Mouse (Mus musculus) hindbrain, embryonic 15.5 days (tissue): Measurements from ENCODE around the gene Accs. TPM values are rescaled to one million over a fixed set of nuclear protein-coding genes. Genes with fewer than 3 reads are reported as not detected.
A peak's percentile ranks its signal among the peaks of the same experiment; 100 is the strongest.

Source experiments
- ATAC-seq: fragments of 200-750 bp; cut with Nextera tagmentation; 2 replicates; pipeline ENCODE4 v1.8.0; 2017; ENCODE audit warnings: low read depth, moderate number of reproducible peaks, moderate TSS enrichment; ENCODE audit not compliant: low FRiP score
- H3K27ac ChIP-seq: fragments of 300-500 bp; sonication (generic); replicated peaks from 2 replicates; pipeline ENCODE4 v1.5.1; 2015; ENCODE audit warnings: mild to moderate bottlenecking, inconsistent platforms
- H3K27me3 ChIP-seq: fragments of 300-500 bp; sonication (generic); 2 replicates; pipeline ENCODE4 v1.6.1; 2015; ENCODE audit warnings: control low read depth, inconsistent platforms
- H3K36me3 ChIP-seq: fragments of 300-500 bp; sonication (generic); 2 replicates; pipeline ENCODE4 v1.6.1; 2015; ENCODE audit warnings: control low read depth, inconsistent platforms
- H3K4me1 ChIP-seq: fragments of 300-500 bp; sonication (generic); replicated peaks from 2 replicates; pipeline ENCODE4 v1.6.1; 2015; ENCODE audit warnings: control low read depth, inconsistent platforms
- H3K4me2 ChIP-seq: fragments of 300-500 bp; sonication (generic); 2 replicates; pipeline ENCODE4 v1.6.1; 2015; ENCODE audit warnings: moderate library complexity, mild to moderate bottlenecking, inconsistent platforms
- H3K4me3 ChIP-seq: fragments of 300-500 bp; sonication (generic); 2 replicates; pipeline ENCODE4 v1.5.1; 2015; ENCODE audit warnings: mild to moderate bottlenecking, inconsistent platforms
- H3K9ac ChIP-seq: fragments of 300-500 bp; sonication (generic); 2 replicates; pipeline ENCODE4 v1.6.1; 2015; ENCODE audit warnings: inconsistent platforms
- H3K9me3 ChIP-seq: fragments of 300-500 bp; sonication (generic); 2 replicates; pipeline ENCODE4 v1.6.1; 2016; ENCODE audit warnings: control low read depth, inconsistent platforms
- WGBS: fragments of 180-500 bp; shearing (Covaris S2); methylation state at CpG from one replicate; pipeline ENCODE4 v1.1.7; 2015; 5-methylcytosine and 5-hydroxymethylcytosine counted together
- polyA plus RNA-seq: library from polyadenylated mRNA; unstranded; fragments of >200 nt; fragmentation: Nextera tagmentation; extraction: Ambion mirVana; gene quantifications from 2 replicates; pipeline ENCODE4 v1.2.1, GENCODE M21; 2015

Gene Accs
- polyA plus RNA-seq, 1 experiment from 2014 or later = 6.2 TPM

- H3K27me3 ChIP-seq = no peaks in the 10 kb centered on the region
- H3K4me2 ChIP-seq = no peak overlapping the region
- H3K36me3 ChIP-seq = peaks cover 46% of the 10 kb centered on the region
- H3K4me1 ChIP-seq = no peaks in the 10 kb centered on the region
- H3K9me3 ChIP-seq = no peaks in the 10 kb centered on the region
- H3K9ac ChIP-seq = no peak overlapping the region
- ATAC-seq = no peak
- H3K4me3 ChIP-seq = no peak overlapping the region
- H3K27ac ChIP-seq = no peak overlapping the region
- 85% methylated on average over 8 of the region's 8 CpGs for WGBS
These were observed 42.3 kb downstream of the Accs start for GRCm38 (mm10) chr2:93807440-93807839.

- no peaks in the 10 kb centered on the region for H3K9me3 ChIP-seq
These were observed 43.1 kb downstream of the Accs start for GRCm38 (mm10) chr2:93806487-93807201.

GRCm38 (mm10) chr2:93805523-93805922, 44.2 kb downstream of the Accs start:
- no peaks in the 10 kb centered on the region for H3K4me1 ChIP-seq
- no peaks in the 10 kb centered on the region for H3K9me3 ChIP-seq
- WGBS = 93% methylated on average over 4 of the region's 4 CpGs
- peaks cover 49% of the 10 kb centered on the region for H3K36me3 ChIP-seq
- H3K4me2 ChIP-seq = no peak overlapping the region
- H3K27me3 ChIP-seq = no peaks in the 10 kb centered on the region
- no peak overlapping the region for H3K9ac ChIP-seq
- no peak for ATAC-seq
- no peak overlapping the region for H3K4me3 ChIP-seq
- no peak overlapping the region for H3K27ac ChIP-seq

More at GRCm38 (mm10) chr2:93806487-93807201, 43.1 kb downstream of the Accs start:
- Histone ChIP-seq H3K4me3 (no peak overlapping the region), H3K27me3 (no peaks in the 10 kb centered on the region), H3K36me3 (peaks cover 51% of the 10 kb centered on the region), H3K4me1 (no peaks in the 10 kb centered on the region), H3K9ac (no peak overlapping the region), H3K27ac (no peak overlapping the region), H3K4me2 (no peak overlapping the region)
- no peak for ATAC-seq
- WGBS = 94% methylated on average over 6 of the region's 6 CpGs

GRCm38 (mm10) chr2:93805066-93805465, 44.7 kb downstream of the Accs start:
- no peak overlapping the region for H3K9ac ChIP-seq
- H3K36me3 ChIP-seq = peaks cover 51% of the 10 kb centered on the region
- no peak overlapping the region for H3K4me3 ChIP-seq
- no peak overlapping the region for H3K4me2 ChIP-seq
- no peak for ATAC-seq
- H3K27me3 ChIP-seq = no peaks in the 10 kb centered on the region
- WGBS = 85% methylated on average over 5 of the region's 5 CpGs
- no peaks in the 10 kb centered on the region for H3K9me3 ChIP-seq
- H3K4me1 ChIP-seq = no peaks in the 10 kb centered on the region
- H3K27ac ChIP-seq = no peak overlapping the region

DNA sequence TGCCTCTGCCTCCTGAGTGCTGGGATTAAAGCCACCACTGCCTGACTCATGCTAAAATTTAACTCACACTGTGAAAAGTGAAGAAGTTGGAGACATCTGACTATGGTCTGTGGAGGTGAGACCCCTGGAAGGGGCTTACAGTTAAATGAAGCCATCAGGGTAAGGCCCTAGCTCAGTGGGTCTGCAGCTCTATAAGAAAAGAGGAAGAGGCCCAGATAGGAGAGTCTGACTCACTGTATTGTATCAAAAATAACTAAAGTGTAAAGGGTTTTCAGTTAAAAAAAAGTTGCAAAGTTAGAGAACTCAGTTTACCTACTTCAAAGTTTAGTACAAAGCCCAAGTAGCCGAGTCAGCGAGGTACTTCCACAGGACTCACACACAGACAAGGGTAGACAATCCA, 46.8 kb downstream of the Accs start:
- Histone ChIP-seq H3K4me2 (no peak overlapping the region), H3K4me1 (no peaks in the 10 kb centered on the region), H3K27me3 (no peaks in the 10 kb centered on the region), H3K9me3 (no peaks in the 10 kb centered on the region), H3K4me3 (no peak overlapping the region), H3K9ac (no peak overlapping the region), H3K36me3 (peaks cover 41% of the 10 kb centered on the region), H3K27ac (no peak overlapping the region)
- WGBS = 96% methylated on average over 2 of the region's 2 CpGs
- no peak for ATAC-seq

DNA sequence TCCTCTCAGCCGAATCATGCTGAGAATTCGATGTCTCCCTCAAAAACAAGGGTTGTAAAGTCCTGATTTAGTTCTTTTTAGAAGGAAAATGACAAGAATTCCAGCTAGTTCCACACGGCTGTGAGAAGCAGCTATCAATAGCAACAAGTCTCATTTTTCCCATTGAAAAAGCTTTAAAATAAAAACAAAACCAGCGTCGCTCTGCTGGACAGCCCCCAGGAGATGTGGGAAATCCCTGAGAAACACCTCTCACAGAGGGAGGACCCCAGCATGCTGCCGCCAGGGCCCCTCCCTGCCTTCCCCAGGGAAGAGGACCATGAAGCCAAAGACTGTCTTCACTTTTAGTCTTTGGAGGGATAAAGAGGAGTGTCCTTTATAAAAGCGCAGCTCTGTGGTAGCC, 48.6 kb downstream of the Accs start:
- H3K4me2 ChIP-seq = no peak overlapping the region
- peaks cover 54% of the 10 kb centered on the region for H3K36me3 ChIP-seq
- no peak overlapping the region for H3K4me3 ChIP-seq
- WGBS = 84% methylated on average over 7 of the region's 7 CpGs
- no peaks in the 10 kb centered on the region for H3K4me1 ChIP-seq
- H3K9me3 ChIP-seq = no peaks in the 10 kb centered on the region
- ATAC-seq = no peak
- H3K27me3 ChIP-seq = no peaks in the 10 kb centered on the region
- H3K27ac ChIP-seq = no peak overlapping the region
- H3K9ac ChIP-seq = no peak overlapping the region

DNA sequence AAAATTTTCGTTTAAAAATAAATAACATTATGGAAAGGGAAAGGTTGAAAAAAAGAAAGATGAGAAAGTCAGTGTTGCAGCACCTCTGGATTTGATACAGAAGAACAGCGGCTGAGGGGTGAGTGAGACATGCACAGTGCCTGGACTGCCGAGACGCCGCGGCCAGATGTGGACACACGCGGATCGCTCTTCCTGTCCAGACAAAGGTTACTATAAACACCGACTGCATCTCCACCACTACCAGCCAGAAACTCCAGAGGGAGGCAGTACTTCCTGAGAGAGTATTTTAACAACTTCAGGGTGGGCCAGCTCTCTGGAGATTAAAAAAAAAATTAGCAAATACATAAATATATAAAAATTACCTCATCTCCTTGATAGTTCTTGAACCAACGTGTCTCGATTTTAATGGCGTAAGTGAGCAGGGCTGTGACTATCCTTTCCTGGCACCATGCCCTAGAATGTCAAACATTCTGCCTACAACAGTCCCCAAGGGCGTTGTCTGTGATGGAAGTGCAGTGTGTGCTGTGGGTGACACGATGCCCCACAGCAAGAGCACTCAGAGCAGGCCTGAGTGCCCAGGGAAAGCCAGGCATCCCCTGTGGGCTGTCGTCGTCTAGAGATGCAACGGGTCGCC, 52.5 kb downstream of the Accs start:
- no peaks in the 10 kb centered on the region for H3K27me3 ChIP-seq
- H3K9ac ChIP-seq = no peak overlapping the region
- H3K9me3 ChIP-seq = no peaks in the 10 kb centered on the region
- H3K4me1 ChIP-seq = no peaks in the 10 kb centered on the region
- 75% methylated on average over 19 of the region's 19 CpGs for WGBS
- H3K4me2 ChIP-seq = no peak overlapping the region
- H3K27ac ChIP-seq = no peak overlapping the region
- ATAC-seq = no peak
- H3K36me3 ChIP-seq = peaks cover 66% of the 10 kb centered on the region
- no peak overlapping the region for H3K4me3 ChIP-seq

GRCm38 (mm10) chr2:93794375-93794774, 55.4 kb downstream of the Accs start:
- WGBS = 95% methylated on average over 5 of the region's 5 CpGs
- Histone ChIP-seq H3K27ac (no peak overlapping the region), H3K4me1 (peaks cover 10% of the 10 kb centered on the region; the same call in 1 of the 2 replicates), H3K9ac (no peak overlapping the region), H3K27me3 (no peaks in the 10 kb centered on the region), H3K9me3 (no peaks in the 10 kb centered on the region), H3K36me3 (peaks cover 54% of the 10 kb centered on the region), H3K4me2 (no peak overlapping the region), H3K4me3 (no peak overlapping the region)
- ATAC-seq = no peak

DNA sequence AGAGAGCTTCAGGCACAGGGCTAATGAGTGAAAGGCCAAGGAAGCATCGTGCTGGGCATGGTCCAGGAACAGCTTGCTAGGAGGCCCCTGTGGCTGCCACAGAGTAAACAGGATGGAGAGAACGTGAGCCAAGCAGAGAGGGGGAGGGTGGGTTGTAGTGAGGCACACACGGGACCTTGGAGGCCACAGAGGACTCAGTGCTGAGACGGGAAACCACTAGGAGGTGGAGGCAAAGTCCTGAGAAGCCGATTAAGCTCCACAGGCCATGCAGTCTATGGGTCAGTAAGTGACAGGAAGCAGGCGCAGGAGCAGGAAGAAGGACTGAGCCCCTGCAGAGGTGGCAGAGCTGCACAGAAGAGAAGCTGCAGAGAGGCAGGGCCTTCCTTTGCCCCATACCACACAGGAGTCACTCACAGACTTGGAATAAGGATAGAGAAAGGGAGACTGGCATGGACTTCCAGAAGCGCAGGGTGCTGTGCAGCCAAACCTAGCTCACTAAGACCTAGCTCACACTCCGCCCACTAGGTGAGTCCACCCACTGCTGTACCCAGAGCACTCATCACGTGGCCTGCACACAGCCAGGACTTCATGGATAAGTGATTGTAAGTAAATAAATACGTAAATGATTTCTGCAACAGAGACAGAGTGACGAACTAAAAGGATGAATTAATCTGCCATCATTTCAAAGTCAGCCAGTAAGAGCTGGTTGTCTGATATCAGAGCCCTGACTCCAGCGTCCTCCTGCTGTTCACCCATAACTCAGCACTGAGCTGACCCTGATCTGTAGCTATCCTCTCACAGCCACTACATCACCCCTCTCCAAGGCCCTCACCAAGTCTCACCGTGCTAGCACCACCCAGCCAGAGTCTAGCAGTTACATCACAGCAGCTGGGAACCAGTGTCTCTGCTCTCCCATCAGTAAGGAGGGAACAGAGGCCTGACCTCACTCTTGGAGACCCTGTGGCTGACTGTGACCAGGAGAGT, 57.9 kb downstream of the Accs start:
- Histone ChIP-seq H3K9ac (no peak overlapping the region), H3K36me3 (peaks cover 45% of the 10 kb centered on the region), H3K4me2 (no peak overlapping the region), H3K27me3 (no peaks in the 10 kb centered on the region), H3K4me3 (no peak overlapping the region), H3K27ac (no peak overlapping the region; the same call in 1 of the 2 replicates), H3K4me1 (peaks cover 10% of the 10 kb centered on the region; the same call in 1 of the 2 replicates), H3K9me3 (no peaks in the 10 kb centered on the region)
- WGBS = 62% methylated on average over 13 of the region's 13 CpGs
- peak; percentile 75; the same call in 1 of the 2 replicates for ATAC-seq

- Histone ChIP-seq H3K9me3 (no peaks in the 10 kb centered on the region), H3K9ac (no peak overlapping the region), H3K4me2 (no peak overlapping the region), H3K27ac (no peak overlapping the region; the same call in 1 of the 2 replicates), H3K4me3 (no peak overlapping the region), H3K4me1 (peaks cover 14% of the 10 kb centered on the region), H3K36me3 (peaks cover 37% of the 10 kb centered on the region), H3K27me3 (no peaks in the 10 kb centered on the region)
- WGBS = 90% methylated on average over 4 of the region's 4 CpGs
- no peak for ATAC-seq
These were observed 58.9 kb downstream of the Accs start for GRCm38 (mm10) chr2:93790798-93791345.

- WGBS = 86% methylated on average over 5 of the region's 5 CpGs
These were observed 61.2 kb downstream of the Accs start for GRCm38 (mm10) chr2:93788557-93788956.

More at GRCm38 (mm10) chr2:93788557-93788956, 61.2 kb downstream of the Accs start:
- peaks cover 34% of the 10 kb centered on the region for H3K4me1 ChIP-seq
- H3K9ac ChIP-seq = no peak overlapping the region
- H3K27ac ChIP-seq = no peak overlapping the region
- ATAC-seq = no peak
- H3K36me3 ChIP-seq = peaks cover 14% of the 10 kb centered on the region
- H3K4me2 ChIP-seq = no peak overlapping the region
- no peaks in the 10 kb centered on the region for H3K27me3 ChIP-seq
- H3K4me3 ChIP-seq = no peak overlapping the region
- H3K9me3 ChIP-seq = no peaks in the 10 kb centered on the region
